Mouse (Mus musculus): ENCODE data around the gene Bfsp1.

Bfsp1 gene

GRCm38 (mm10) chr2:143853447-143853846, 9.5 kb downstream of the Bfsp1 start:
- 77% methylated on average over 4 of the region's 4 CpGs for WGBS

- 69% methylated on average over 18 of the region's 18 CpGs for WGBS
These were observed 10.4 kb downstream of the Bfsp1 start for GRCm38 (mm10) chr2:143852295-143853275.

- WGBS = 52% methylated on average over 12 of the region's 12 CpGs
These were observed 11.4 kb downstream of the Bfsp1 start for GRCm38 (mm10) chr2:143851354-143852221.

GRCm38 (mm10) chr2:143847291-143847690, 15.7 kb downstream of the Bfsp1 start:
- WGBS = 63% methylated on average over 3 of the region's 3 CpGs

GRCm38 (mm10) chr2:143846799-143847198, 16.2 kb downstream of the Bfsp1 start:
- 48% methylated on average over 4 of the region's 4 CpGs for WGBS

GRCm38 (mm10) chr2:143844779-143845178, 18.2 kb downstream of the Bfsp1 start:
- 82% methylated on average over 5 of the region's 5 CpGs for WGBS

- WGBS = 88% methylated on average over 7 of the region's 7 CpGs
These were observed 21.4 kb downstream of the Bfsp1 start for GRCm38 (mm10) chr2:143841536-143841935.

- WGBS = 87% methylated on average over 6 of the region's 6 CpGs
These were observed 22.1 kb downstream of the Bfsp1 start for GRCm38 (mm10) chr2:143840895-143841294.

- 97% methylated on average over 2 of the region's 2 CpGs for WGBS
These were observed 23.5 kb downstream of the Bfsp1 start for GRCm38 (mm10) chr2:143839458-143839857.

GRCm38 (mm10) chr2:143838698-143839097, 24.3 kb downstream of the Bfsp1 start:
- WGBS = 47% methylated on average over 5 of the region's 5 CpGs

GRCm38 (mm10) chr2:143837291-143837701, 25.7 kb downstream of the Bfsp1 start:
- 4% methylated on average over 8 of the region's 8 CpGs for WGBS

GRCm38 (mm10) chr2:143835820-143836219, 27.2 kb downstream of the Bfsp1 start:
- 90% methylated on average over 7 of the region's 7 CpGs for WGBS

- 80% methylated on average over 6 of the region's 6 CpGs for WGBS
These were observed 28.9 kb downstream of the Bfsp1 start for GRCm38 (mm10) chr2:143834082-143834481.

GRCm38 (mm10) chr2:143832721-143833120, 30.3 kb downstream of the Bfsp1 start:
- WGBS = 87% methylated on average over 5 of the region's 5 CpGs

GRCm38 (mm10) chr2:143831645-143832044, 31.3 kb downstream of the Bfsp1 start:
- WGBS = 84% methylated on average over 17 of the region's 17 CpGs

- 85% methylated on average over 11 of the region's 11 CpGs for WGBS
These were observed 49.5 kb downstream of the Bfsp1 start for GRCm38 (mm10) chr2:143813461-143813860.

GRCm38 (mm10) chr2:143812262-143812661, 50.7 kb downstream of the Bfsp1 start:
- WGBS = 74% methylated on average over 4 of the region's 4 CpGs

GRCm38 (mm10) chr2:143808789-143809188, 54.2 kb downstream of the Bfsp1 start:
- WGBS = 64% methylated on average over 5 of the region's 5 CpGs

- WGBS = 63% methylated on average over 9 of the region's 9 CpGs
These were observed 55.9 kb downstream of the Bfsp1 start for GRCm38 (mm10) chr2:143806924-143807664.

- 73% methylated on average over 15 of the region's 15 CpGs for WGBS
These were observed 56.6 kb downstream of the Bfsp1 start for GRCm38 (mm10) chr2:143806140-143806923.

- WGBS = 65% methylated on average over 5 of the region's 5 CpGs
These were observed 61.9 kb downstream of the Bfsp1 start for GRCm38 (mm10) chr2:143801097-143801496.
